Mouse (Mus musculus) megakaryocyte, adult 5-6 weeks (primary cell): ENCODE results near the gene H2afj. TPM values are rescaled to one million over a fixed set of nuclear protein-coding genes. Genes with fewer than 3 reads are reported as not detected.
A peak's percentile ranks its signal among the peaks of the same experiment; 100 is the strongest.
"Not testable (repeated sequence)": the region's sequence is repeated elsewhere in the genome, so short reads cannot be mapped to it uniquely, and the experiment has no call there.

Experiments used
- ATAC-seq: 2 replicates; pipeline ENCODE4 v1.8.0; 2016; ENCODE audit warnings: mild to moderate bottlenecking, inconsistent platforms; ENCODE audit not compliant: poor library complexity, severe bottlenecking
- total RNA-seq, 2 experiments: library from RNA; stranded (forward) in 1 of 2; stranded (reverse) in 1 of 2; fragments of 153-499, 151-499 nt in 1 of 2; fragments of 221-1000, 200-1000 nt in 1 of 2; gene quantifications; 2 replicates each; pipeline versions ENCODE4 v1.2.3 to v1.2.4; 2015 to 2017

H2afj gene
- total RNA-seq (2015) (45.2 and 62.1 TPM in 2 replicates), total RNA-seq (2017) (40.5 and 48.4 TPM in 2 replicates)

- ATAC-seq = peak; percentile 69
Observed at GRCm38 (mm10) chr6:136808014-136808417, at the start of gene H2afj. Gene H2afj, plus strand, starts transcription at chr6:136808244.

GRCm38 (mm10) chr6:136763912-136764311 is 44.1 kb upstream of the H2afj start:
- ATAC-seq = no peak

DNA sequence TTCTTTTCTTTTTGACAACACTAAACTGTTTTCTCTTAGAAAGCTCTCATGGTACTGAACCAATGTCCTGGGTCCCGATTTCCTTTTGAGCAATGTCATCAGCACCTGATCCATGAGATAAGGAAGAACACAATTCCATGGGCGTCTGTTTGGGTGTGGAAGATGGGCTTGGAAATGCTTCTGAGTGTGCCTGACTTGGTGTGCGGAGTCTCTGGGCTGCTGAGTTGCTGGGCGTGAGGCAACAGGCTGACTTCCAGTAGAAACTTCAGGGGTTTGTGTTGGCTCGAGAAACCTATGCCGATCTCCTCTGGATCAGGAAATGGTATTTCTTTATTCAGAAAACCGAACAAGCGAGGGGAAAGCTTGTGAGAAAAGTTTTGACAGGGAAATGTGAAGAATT is 38.9 kb upstream of the H2afj start:
- ATAC-seq = no peak

DNA sequence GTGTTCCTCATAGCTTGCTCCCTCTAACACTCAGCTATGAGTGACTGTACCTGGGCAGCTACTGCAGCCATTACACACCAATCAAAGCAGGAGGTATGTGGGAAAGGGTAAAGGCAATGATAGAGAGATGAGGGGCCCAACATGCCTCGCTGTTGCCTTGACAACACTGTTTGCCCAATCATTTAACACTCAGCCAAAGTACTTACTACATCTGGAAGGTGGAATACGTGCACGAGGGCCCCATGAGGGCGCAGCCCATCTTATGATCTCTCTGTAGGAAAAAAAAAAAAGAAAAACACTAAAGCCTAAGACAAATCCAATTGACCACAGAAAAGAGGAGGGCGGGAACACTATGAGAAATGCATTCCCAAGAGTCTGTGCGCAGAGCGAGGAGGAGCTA is 38.2 kb upstream of the H2afj start:
- ATAC-seq = no peak

GRCm38 (mm10) chr6:136776392-136776791 is 31.7 kb upstream of the H2afj start:
- ATAC-seq = no peak

DNA sequence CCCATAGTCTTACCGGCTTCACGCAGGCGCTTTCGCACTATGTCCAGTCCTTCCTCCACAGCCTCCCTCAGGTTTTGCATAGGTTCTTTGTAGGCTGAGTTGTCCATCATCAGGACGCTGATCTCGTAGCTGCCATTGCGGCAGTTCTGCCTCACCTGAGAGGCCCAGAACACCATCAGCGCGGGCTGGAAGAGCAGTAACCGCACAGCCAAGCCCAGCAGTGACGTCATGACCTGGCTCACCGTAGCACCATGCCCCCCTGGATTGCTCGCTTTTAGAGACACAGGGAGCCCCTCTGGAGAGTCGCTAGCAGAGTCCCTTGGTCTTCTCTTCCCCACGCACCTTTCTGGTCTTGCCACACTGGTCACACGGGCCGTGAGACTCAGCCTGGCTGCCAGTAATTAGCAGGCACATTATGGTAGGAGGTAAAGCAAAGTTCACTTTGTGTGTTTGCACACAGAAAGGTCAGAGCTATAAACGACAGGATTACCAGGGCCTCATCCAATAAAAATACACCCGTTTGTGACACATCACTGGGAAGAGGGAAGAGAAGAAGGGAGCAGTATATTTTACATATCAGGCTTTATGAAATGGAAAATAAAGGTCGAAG is 26.6 kb upstream of the H2afj start, which contains the start of gene Gucy2c:
Gucy2c (minus strand) TSS at position 389 of the 610 bp plus-strand sequence.
- ATAC-seq = no peak

- no peak for ATAC-seq
Observed at GRCm38 (mm10) chr6:136782146-136782545, 25.9 kb upstream of the H2afj start.

- ATAC-seq = no peak
Observed at GRCm38 (mm10) chr6:136782761-136783160, 25.3 kb upstream of the H2afj start.

DNA sequence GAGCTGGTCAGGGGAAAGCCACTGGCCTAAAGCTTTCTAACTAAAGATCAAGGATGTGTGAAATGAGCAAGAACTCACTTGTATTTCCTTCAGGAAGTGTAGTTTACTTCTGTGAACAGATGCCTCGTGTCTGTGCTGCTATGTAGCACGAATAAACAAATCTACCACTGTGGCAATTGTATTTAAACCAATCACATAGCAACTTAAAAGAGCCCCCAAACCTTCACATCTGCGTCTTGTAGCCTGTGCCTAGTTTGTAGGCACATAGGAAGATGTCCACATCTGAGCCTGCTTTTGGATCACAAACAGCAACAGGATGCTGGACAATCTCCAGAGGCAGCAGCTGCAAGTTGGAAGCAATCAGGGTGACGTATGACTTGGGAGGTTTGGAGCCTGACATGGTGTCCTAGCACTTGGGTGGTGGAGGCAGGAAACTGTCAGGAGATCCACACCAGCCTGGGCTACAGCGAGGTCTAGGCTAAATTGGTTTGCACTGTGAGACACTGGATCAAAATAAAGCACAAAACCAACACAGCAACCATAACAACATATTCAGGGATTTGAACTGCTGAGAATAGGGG is 18.6 kb upstream of the H2afj start:
- no peak for ATAC-seq

DNA sequence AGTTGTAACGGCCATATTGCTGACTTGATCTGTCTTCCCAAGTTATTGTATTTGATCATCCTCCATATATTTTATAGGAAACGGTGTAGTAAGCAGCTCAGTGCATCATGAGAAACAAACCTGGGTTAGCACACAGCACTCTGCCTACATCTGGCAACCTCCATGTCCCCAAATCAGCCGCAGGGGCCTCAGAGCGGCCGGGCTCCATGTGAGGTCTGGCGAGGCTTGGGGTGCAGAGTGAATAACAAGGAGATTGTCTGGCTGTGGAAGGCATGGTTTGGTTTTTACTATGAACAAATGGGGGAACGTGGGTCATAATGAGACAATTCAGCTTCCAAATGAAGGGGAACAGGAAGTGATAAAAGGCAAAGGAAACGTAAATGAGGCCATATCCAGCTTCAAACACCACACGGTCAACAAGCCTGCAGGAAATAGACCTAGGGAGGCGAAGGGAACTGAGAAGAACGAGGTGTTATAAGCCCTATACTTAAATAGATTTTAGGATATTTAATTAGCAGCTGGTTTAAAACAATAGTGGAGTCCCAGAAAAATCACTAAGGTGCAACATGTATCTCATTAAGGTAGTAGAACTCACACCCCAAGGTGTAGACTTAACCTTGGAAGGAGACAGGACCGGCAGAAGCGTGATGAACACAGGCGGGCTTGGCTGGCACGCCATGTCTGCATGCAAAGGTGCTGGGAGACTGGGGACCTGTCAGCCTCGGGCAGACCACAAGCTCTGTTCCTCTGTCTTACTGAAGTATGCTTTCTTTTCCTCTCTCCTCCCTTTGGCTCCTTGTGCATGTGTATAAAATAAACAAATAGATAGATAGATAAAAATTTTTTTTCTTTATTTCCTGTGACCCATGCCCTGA is 14.9 kb upstream of the H2afj start:
- ATAC-seq = peak; percentile 53

GRCm38 (mm10) chr6:136793831-136794525 is 14.1 kb upstream of the H2afj start:
- ATAC-seq = peak; percentile 71

DNA sequence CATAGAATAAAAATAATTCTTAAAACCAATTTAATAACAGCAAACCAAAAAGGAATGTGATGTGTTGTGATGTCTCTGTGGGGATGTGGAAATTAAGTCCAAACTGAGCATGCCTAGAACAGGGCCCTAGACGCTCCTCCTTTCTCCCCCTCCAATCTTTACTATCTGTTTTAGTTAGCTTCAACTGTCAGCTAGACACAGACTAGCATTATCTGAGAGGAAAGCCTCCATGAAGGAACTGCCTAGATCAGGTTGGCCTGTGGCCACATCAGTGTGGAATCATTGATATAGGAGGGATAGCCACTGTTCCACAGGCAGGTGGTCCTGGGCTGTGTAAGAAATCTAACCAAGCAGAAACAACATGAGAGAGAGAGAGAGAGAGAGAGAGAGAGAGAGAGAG is 12.9 kb upstream of the H2afj start:
- ATAC-seq = no peak

DNA sequence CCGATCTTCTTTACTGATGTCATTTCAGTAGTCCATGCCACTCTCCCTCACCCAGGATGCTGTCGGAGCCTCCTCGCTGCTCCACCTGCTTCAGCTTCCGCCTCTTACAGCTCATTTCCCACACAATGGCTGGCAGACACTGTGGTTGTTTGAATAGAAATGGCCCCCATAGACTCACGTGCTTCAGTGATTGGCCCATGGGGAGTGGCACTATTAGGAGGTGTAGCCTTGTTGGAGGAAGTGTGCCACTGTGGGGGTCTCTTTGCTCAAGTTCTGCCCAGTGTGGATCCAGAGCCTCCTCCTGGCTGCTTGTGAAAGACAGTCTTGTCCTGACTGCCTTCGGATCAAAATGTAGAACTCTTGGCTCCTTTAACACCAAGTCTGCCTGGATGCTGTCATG is 12.2 kb upstream of the H2afj start:
- no peak for ATAC-seq

- ATAC-seq = not testable (repeated sequence)
Observed at GRCm38 (mm10) chr6:136797874-136798693, 10.0 kb upstream of the H2afj start.

- no peak for ATAC-seq
Observed at GRCm38 (mm10) chr6:136800710-136801109, 7.3 kb upstream of the H2afj start.

GRCm38 (mm10) chr6:136801274-136801673 is 6.8 kb upstream of the H2afj start:
- no peak for ATAC-seq

DNA sequence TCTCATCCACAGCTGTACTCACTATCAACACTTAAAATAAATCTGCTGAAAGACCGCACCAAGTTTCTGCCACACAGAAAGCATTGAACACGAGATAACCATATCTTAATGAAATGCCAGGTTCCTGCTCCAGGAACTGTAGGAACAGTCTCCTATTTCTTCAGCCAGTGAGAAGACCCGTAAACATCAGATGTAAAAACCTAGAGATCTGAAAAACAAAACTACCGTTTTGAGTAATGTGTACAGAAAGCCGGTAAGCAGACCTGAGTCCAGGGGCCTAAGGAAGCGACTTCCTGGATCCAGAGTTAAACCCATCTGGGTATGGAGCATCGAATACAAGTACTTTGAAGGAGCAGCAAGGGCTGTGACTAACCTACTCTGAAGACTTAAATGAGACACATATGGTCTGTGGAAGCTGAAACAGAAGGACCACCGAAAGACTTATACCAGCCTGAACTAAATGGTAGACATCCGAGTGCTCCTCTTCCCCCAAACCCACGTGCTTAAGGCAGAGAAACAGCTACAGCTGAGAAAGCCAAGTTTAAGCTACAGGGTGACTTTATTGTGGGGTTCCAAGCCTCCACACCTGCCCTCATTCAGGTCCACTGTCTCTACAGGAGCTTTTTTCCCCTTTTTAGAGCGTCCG is 4.8 kb upstream of the H2afj start:
- no peak for ATAC-seq

GRCm38 (mm10) chr6:136803739-136804633 is 4.1 kb upstream of the H2afj start, which contains the start of gene Hist4h4:
Gene Hist4h4, minus strand, starts transcription at chr6:136804415.
- ATAC-seq = peak; percentile 53
